Mouse (Mus musculus): ENCODE measurements around the gene Atl1. TPM values are rescaled to one million over a fixed set of nuclear protein-coding genes. Genes with fewer than 3 reads are reported as not detected.

Atl1 gene
- polyA plus RNA-seq, 1 experiment, result 79.9 TPM

GRCm38 (mm10) chr12:69887776-69888175 is 4.6 kb upstream of the Atl1 start:
- TF ChIP-seq CTCF (IDR thresholded peaks at IDR 0.05; ENCODE audit: borderline replicate concordance, insufficient read depth, low read depth, low read length) (no peak), POLR2A (IDR thresholded peaks at IDR 0.05; ENCODE audit: borderline replicate concordance, insufficient read depth, low read length) (no peak)
- WGBS, result 77% methylated on average over 6 of the region's 6 CpGs
- Histone ChIP-seq H3K4me1 (ENCODE audit: control insufficient read depth, insufficient read depth, low read length) (peaks cover 17% of the 10 kb centered on the region), H3K27ac (ENCODE audit: insufficient read depth, low read length) (no peak overlapping the region), H3K27me3 (ENCODE audit: control insufficient read depth, insufficient read depth, low read length) (no peaks in the 10 kb centered on the region), H3K4me3 (replicated peaks; ENCODE audit: insufficient read depth, low read depth, low read length) (no peak overlapping the region)
- DNase-seq, result no peak

- Histone ChIP-seq H3K4me3 (replicated peaks; ENCODE audit: insufficient read depth, low read depth, low read length) (no peak overlapping the region), H3K4me1 (ENCODE audit: control insufficient read depth, insufficient read depth, low read length) (peaks cover 17% of the 10 kb centered on the region), H3K27me3 (ENCODE audit: control insufficient read depth, insufficient read depth, low read length) (no peaks in the 10 kb centered on the region), H3K27ac (ENCODE audit: insufficient read depth, low read length) (no peak overlapping the region)
- no peak for DNase-seq
- no peak for TF ChIP-seq CTCF (IDR thresholded peaks at IDR 0.05; ENCODE audit: borderline replicate concordance, insufficient read depth, low read depth, low read length)
- WGBS, result 61% methylated on average over 1 of the region's 1 CpGs
Measured at GRCm38 (mm10) chr12:69888345-69888744, 4.1 kb upstream of the Atl1 start.

- no peak for TF ChIP-seq CTCF (IDR thresholded peaks at IDR 0.05; ENCODE audit: borderline replicate concordance, insufficient read depth, low read depth, low read length)
- TF ChIP-seq POLR2A (IDR thresholded peaks at IDR 0.05; ENCODE audit: borderline replicate concordance, insufficient read depth, low read length), result no peak
- H3K27ac ChIP-seq (ENCODE audit: insufficient read depth, low read length), result no peak overlapping the region
- 38% methylated on average over 6 of the region's 6 CpGs for WGBS
- peaks cover 17% of the 10 kb centered on the region for H3K4me1 ChIP-seq (ENCODE audit: control insufficient read depth, insufficient read depth, low read length)
- DNase-seq, result no peak
- no peak overlapping the region for H3K4me3 ChIP-seq (replicated peaks; ENCODE audit: insufficient read depth, low read depth, low read length)
- no peaks in the 10 kb centered on the region for H3K27me3 ChIP-seq (ENCODE audit: control insufficient read depth, insufficient read depth, low read length)
Measured at GRCm38 (mm10) chr12:69890051-69890450, 2.4 kb upstream of the Atl1 start.

GRCm38 (mm10) chr12:69890476-69890875 is 1.9 kb upstream of the Atl1 start:
- no peaks in the 10 kb centered on the region for H3K27me3 ChIP-seq (ENCODE audit: control insufficient read depth, insufficient read depth, low read length)
- H3K27ac ChIP-seq (ENCODE audit: insufficient read depth, low read length), result no peak overlapping the region
- H3K4me3 ChIP-seq (replicated peaks; ENCODE audit: insufficient read depth, low read depth, low read length), result no peak overlapping the region
- WGBS, result 9% methylated on average over 5 of the region's 5 CpGs
- TF ChIP-seq CTCF (IDR thresholded peaks at IDR 0.05; ENCODE audit: borderline replicate concordance, insufficient read depth, low read depth, low read length) (no peak), POLR2A (IDR thresholded peaks at IDR 0.05; ENCODE audit: borderline replicate concordance, insufficient read depth, low read length) (no peak)
- no peak for DNase-seq
- peaks cover 17% of the 10 kb centered on the region for H3K4me1 ChIP-seq (ENCODE audit: control insufficient read depth, insufficient read depth, low read length)

- peaks cover 17% of the 10 kb centered on the region for H3K4me1 ChIP-seq (ENCODE audit: control insufficient read depth, insufficient read depth, low read length)
- H3K27me3 ChIP-seq (ENCODE audit: control insufficient read depth, insufficient read depth, low read length), result no peaks in the 10 kb centered on the region
- DNase-seq, result no peak
- peak overlapping the region; percentile 94; the same call in 1 of the 2 replicates for H3K27ac ChIP-seq (ENCODE audit: insufficient read depth, low read length)
- peak overlapping the region; percentile 93 for H3K4me3 ChIP-seq (replicated peaks; ENCODE audit: insufficient read depth, low read depth, low read length)
- no peak for TF ChIP-seq POLR2A (IDR thresholded peaks at IDR 0.05; ENCODE audit: borderline replicate concordance, insufficient read depth, low read length)
- no peak for TF ChIP-seq CTCF (IDR thresholded peaks at IDR 0.05; ENCODE audit: borderline replicate concordance, insufficient read depth, low read depth, low read length)
- WGBS, result 29% methylated on average over 3 of the region's 3 CpGs
Measured at GRCm38 (mm10) chr12:69891721-69892120, 693 bp upstream of the Atl1 start.

- Histone ChIP-seq H3K4me3 (replicated peaks; ENCODE audit: insufficient read depth, low read depth, low read length) (no peak overlapping the region), H3K27me3 (ENCODE audit: control insufficient read depth, insufficient read depth, low read length) (no peaks in the 10 kb centered on the region), H3K27ac (ENCODE audit: insufficient read depth, low read length) (no peak overlapping the region), H3K4me1 (ENCODE audit: control insufficient read depth, insufficient read depth, low read length) (peaks cover 10% of the 10 kb centered on the region; the same call in 1 of the 2 replicates)
- TF ChIP-seq POLR2A (IDR thresholded peaks at IDR 0.05; ENCODE audit: borderline replicate concordance, insufficient read depth, low read length) (no peak), CTCF (IDR thresholded peaks at IDR 0.05; ENCODE audit: borderline replicate concordance, insufficient read depth, low read depth, low read length) (peak; percentile 12; the same call in 1 of the 2 replicates)
- WGBS, result 63% methylated on average over 6 of the region's 6 CpGs
- no peak for DNase-seq
Measured at GRCm38 (mm10) chr12:69893927-69894326, 1.5 kb downstream of the Atl1 start.

GRCm38 (mm10) chr12:69895046-69895445 is 2.6 kb downstream of the Atl1 start:
- Histone ChIP-seq H3K27ac (ENCODE audit: insufficient read depth, low read length) (no peak overlapping the region), H3K4me3 (replicated peaks; ENCODE audit: insufficient read depth, low read depth, low read length) (no peak overlapping the region), H3K4me1 (ENCODE audit: control insufficient read depth, insufficient read depth, low read length) (peaks cover 5% of the 10 kb centered on the region; the same call in 1 of the 2 replicates), H3K27me3 (ENCODE audit: control insufficient read depth, insufficient read depth, low read length) (no peaks in the 10 kb centered on the region)
- WGBS, result 81% methylated on average over 2 of the region's 2 CpGs
- no peak for DNase-seq
- TF ChIP-seq POLR2A (IDR thresholded peaks at IDR 0.05; ENCODE audit: borderline replicate concordance, insufficient read depth, low read length) (no peak), CTCF (IDR thresholded peaks at IDR 0.05; ENCODE audit: borderline replicate concordance, insufficient read depth, low read depth, low read length) (no peak)

GRCm38 (mm10) chr12:69898119-69898518 is 5.7 kb downstream of the Atl1 start:
- no peaks in the 10 kb centered on the region for H3K4me1 ChIP-seq (ENCODE audit: control insufficient read depth, insufficient read depth, low read length)
- 89% methylated on average over 4 of the region's 4 CpGs for WGBS
- no peak for TF ChIP-seq CTCF (IDR thresholded peaks at IDR 0.05; ENCODE audit: borderline replicate concordance, insufficient read depth, low read depth, low read length)
- TF ChIP-seq POLR2A (IDR thresholded peaks at IDR 0.05; ENCODE audit: borderline replicate concordance, insufficient read depth, low read length), result no peak
- no peaks in the 10 kb centered on the region for H3K27me3 ChIP-seq (ENCODE audit: control insufficient read depth, insufficient read depth, low read length)
- no peak overlapping the region for H3K4me3 ChIP-seq (replicated peaks; ENCODE audit: insufficient read depth, low read depth, low read length)
- DNase-seq, result no peak
- H3K27ac ChIP-seq (ENCODE audit: insufficient read depth, low read length), result no peak overlapping the region

Measured in cerebellum, adult 2 months (tissue).